Mouse (Mus musculus) lung, postnatal 4 days (tissue): ENCODE results near the gene Calhm5.

Experiments
- DNase-seq, 2 experiments: peaks; one replicate each; pipeline ENCODE4 v3.0.0; 2021

Gene Calhm5

GRCm38 (mm10) chr10:34096418-34096883 lies at the start of gene Calhm5:
TSS of gene Calhm5 (minus strand) at chr10:34096519.
- peak; percentile 61 to 67 for DNase-seq

- DNase-seq, result no peak
Measured at GRCm38 (mm10) chr10:34141693-34142092, 45.4 kb upstream of the Calhm5 start.

GRCm38 (mm10) chr10:34139768-34140167 lies 43.4 kb upstream of the Calhm5 start:
- no peak for DNase-seq

GRCm38 (mm10) chr10:34138027-34138426 lies 41.7 kb upstream of the Calhm5 start:
- DNase-seq, result no peak

GRCm38 (mm10) chr10:34136432-34136831 lies 40.1 kb upstream of the Calhm5 start:
- no peak for DNase-seq

- DNase-seq, result no peak
Measured at GRCm38 (mm10) chr10:34131356-34131755, 35.0 kb upstream of the Calhm5 start.

- DNase-seq, result peak in 1 of 2 experiments; percentile 15
Measured at GRCm38 (mm10) chr10:34128391-34128790, 32.1 kb upstream of the Calhm5 start.

GRCm38 (mm10) chr10:34127392-34128378 lies 31.4 kb upstream of the Calhm5 start, which contains the start of gene Calhm6:
TSS of gene Calhm6 (minus strand) at chr10:34127984.
- peak; percentile 48 to 61 for DNase-seq

GRCm38 (mm10) chr10:34118421-34118820 lies 22.1 kb upstream of the Calhm5 start:
- DNase-seq, result no peak

GRCm38 (mm10) chr10:34117770-34118169 lies 21.5 kb upstream of the Calhm5 start:
- DNase-seq, result no peak

- DNase-seq, result no peak
Measured at GRCm38 (mm10) chr10:34117131-34117530, 20.8 kb upstream of the Calhm5 start.

- DNase-seq, result no peak
Measured at GRCm38 (mm10) chr10:34111964-34112738, 15.8 kb upstream of the Calhm5 start.

- no peak for DNase-seq
Measured at GRCm38 (mm10) chr10:34110863-34111465, 14.6 kb upstream of the Calhm5 start.

GRCm38 (mm10) chr10:34095964-34096363 lies 355 bp downstream of the Calhm5 start:
- no peak for DNase-seq

GRCm38 (mm10) chr10:34095147-34095546 lies 1.2 kb downstream of the Calhm5 start:
- no peak for DNase-seq

- DNase-seq, result no peak
Measured at GRCm38 (mm10) chr10:34091888-34092287, 4.4 kb downstream of the Calhm5 start.

GRCm38 (mm10) chr10:34090481-34090880 lies 5.8 kb downstream of the Calhm5 start:
- DNase-seq, result no peak

GRCm38 (mm10) chr10:34089517-34089916 lies 6.8 kb downstream of the Calhm5 start:
- no peak for DNase-seq

GRCm38 (mm10) chr10:34088515-34088914 lies 7.8 kb downstream of the Calhm5 start:
- peak; percentile 7 to 26 for DNase-seq

- DNase-seq, result no peak
Measured at GRCm38 (mm10) chr10:34086514-34086913, 9.8 kb downstream of the Calhm5 start.

GRCm38 (mm10) chr10:34074522-34075200 lies 21.7 kb downstream of the Calhm5 start:
- DNase-seq, result no peak

- DNase-seq, result no peak
Measured at GRCm38 (mm10) chr10:34071650-34072049, 24.7 kb downstream of the Calhm5 start.
